Mouse (Mus musculus): ENCODE results near the gene Plcl2.
"Not testable (repeated sequence)": the region's sequence is repeated elsewhere in the genome, so short reads cannot be mapped to it uniquely, and the experiment has no call there.

Plcl2 gene

DNA sequence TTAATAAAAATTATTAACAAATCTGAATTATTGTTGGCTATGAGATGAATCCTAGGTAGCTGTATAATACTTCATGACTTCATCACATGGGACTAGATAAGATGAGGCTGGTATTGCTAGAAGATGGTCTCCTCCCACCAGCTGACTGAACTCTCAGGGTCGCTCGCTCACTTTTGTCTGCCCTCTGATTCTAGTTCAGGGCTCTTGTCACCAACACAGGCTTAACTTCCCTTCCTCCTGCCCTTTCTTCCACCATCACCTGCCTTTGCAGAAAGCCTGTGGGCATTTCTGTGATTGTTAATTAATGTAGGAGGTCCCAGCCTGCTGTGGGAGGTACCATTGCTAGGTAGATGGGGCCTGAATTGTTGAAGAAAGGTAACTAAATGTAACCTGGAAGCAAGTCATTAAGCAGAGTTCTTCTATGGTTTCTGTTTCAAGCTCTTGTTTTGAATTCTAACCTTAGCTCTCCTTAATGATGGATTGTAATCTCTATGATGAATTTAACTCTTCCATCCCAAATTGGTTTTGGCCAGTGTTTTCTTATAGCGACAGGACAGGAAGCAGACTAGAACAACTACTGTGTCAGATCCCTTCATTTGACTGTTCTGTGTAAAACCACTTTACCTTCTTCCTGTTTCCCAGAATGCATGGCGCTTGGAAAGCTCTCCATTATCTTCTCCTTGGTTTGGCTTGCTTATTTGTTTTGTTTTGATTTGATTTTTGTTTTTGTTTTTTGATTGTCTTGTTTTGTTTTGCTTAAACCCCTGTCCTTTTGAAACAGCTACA is 27.4 kb downstream of the Plcl2 start:
- DNase-seq: no peak

DNA sequence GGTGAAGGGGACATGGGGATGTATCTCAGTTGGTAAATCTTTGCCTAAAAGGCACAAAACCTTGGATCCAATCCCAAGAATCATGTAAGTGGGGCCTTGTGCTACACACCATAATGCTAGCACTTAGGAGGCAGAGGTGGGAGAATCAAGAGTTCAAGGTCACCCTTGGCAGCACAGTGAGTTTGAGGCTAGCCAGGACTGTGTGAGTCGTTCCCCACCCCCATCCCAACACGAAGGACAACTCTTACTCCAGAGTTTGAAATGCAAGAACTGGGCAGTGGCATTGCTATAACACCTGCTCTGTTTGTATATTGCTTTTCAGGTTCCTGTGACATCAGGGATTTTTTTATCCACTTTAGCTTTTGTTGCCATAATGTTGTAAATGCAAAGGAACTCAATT is 28.6 kb downstream of the Plcl2 start:
- no peak for DNase-seq

DNA sequence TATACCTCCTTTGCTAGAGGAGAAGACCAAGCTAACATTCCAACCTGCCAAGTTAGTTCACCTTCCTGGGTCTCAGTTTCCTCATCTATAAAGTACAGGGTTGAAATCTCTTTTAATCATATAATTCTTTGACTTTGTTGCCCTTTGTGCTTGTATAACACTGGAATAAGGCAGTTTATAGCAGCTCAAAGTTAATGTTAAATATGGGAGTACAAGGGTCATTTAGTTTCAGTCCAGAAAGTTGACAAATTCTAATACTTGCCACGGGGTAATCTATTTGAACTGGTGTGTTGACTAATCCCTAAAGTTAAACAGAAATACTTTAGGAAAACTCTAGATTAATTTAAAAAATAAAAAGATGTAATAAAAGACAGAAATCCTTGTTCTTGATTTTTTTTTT is 35.7 kb downstream of the Plcl2 start:
- DNase-seq: no peak

DNA sequence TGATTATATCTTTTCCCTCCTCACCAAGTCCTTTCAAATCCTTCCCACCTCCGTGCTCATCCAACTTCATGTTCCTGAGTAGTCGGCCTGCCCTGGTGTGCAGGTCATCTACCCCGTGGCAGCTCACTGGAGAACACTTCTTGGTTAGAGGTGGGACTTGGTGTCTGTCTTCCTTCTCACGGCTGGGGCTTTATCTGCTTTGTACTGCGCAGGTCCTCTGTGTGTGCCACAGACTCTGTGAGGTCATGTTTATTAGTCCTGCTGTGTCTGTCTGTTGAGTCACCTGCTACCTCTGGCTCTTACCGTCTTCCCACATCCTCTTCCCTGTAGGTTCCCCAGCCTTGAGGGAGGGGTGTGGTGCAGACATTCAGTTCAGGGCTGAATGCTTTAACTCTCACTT is 36.1 kb downstream of the Plcl2 start:
- peak; percentile 25 to 33 for DNase-seq

DNA sequence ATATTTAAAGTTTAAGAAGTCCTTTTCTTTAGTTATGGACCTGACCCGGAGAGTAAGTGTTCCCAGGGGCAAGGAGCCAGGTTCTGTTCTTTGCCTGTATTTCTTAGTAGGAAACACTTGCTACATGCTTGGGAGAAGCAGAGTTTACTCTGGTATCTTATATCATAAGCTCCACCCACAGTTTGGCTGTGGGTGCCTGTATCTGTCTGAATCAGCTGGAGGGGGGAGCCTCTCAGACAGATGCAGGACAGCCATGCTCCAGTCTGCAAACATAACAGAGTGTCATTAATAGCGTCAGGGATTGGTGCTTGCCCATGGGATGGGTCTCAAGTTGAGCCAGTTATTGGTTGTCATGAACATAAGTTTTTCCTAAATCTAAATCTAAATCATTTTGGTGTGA is 42.9 kb downstream of the Plcl2 start:
- no peak for DNase-seq

DNA sequence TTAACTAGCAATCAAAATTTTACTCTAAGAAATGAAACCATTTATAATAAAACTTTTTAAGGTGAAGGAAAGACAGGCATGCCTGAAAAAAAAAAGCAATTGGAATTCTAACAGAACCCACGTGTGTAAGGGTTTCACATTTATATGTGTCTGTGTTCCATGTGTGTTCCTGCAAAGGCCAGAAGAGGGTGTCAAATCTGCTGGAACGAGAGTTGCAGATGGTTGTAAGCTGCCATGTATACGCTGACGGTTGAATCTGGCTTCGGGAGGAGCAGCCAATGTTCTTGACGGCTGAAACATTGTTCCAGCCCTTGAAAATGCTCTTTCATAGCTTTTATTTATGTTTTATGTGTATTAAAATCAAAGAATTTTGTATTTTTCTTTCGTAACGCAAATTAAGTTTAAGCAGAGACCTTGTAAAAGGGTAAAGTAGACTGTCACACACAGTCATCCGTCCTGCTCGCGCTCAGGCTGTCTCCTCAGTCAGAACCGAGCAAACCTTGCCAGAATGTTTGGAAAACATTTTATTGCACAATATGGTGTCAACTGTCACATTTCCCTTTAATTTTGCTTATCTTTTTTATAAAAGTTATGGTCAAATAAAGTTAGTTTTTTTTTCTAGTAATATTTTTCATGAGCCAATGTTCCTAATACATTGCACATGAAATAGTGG is 48.5 kb downstream of the Plcl2 start:
- peak; percentile 27 to 34 for DNase-seq

DNA sequence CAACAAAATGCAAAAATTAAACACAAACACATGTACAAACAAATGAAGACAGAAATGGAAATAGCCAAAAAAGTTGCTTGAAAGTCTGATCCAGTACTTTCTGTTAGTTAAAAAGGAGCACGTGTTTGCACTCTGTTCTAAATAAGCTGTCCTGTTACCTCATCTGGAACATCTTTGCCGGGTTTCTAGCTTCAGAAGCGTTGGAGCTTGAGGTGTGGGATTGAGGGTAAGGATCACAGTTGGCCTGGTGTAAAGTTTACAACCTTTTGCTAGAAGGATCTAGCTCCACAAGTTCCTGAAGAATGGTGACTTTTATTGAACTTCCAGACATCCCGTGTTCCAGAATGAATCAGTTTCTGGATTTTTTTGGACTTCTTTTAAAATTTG is 49.0 kb downstream of the Plcl2 start:
- no peak for DNase-seq

DNA sequence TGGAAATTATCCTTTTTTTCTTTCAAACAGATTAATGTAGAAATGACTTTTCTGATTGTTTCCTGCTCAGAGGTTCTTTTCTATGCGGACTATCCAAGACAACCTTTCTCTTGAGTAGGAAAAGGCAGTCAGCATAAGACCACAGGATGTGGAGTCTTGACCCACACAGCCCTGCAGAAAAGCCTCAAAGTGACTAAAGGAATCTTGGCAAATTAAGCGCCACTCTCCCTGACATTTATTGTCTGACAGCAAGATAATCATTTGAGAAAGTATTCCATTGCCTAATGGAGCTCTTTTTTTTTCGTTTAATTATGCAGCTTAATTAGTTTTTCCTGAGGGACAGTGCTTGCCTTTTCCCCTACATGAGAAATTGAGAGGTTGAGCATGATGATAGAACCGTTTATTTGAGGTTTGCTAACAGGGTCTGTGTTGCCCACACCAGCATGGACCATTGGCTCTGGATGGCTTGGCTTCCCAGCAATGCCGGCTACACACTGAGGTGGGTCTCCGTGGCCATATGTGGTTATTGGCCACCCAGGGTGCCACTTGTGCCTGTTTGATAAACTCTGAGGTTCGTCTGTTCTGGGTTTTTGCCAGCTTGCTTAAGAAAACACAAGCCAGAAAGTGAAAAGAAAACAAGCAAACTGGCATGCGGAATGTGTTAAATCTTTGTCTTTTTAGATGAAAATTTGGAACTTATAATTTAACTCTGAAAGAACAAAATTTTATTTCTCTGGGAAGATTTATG is 56.3 kb downstream of the Plcl2 start:
- peak; percentile 44 to 57 for DNase-seq

DNA sequence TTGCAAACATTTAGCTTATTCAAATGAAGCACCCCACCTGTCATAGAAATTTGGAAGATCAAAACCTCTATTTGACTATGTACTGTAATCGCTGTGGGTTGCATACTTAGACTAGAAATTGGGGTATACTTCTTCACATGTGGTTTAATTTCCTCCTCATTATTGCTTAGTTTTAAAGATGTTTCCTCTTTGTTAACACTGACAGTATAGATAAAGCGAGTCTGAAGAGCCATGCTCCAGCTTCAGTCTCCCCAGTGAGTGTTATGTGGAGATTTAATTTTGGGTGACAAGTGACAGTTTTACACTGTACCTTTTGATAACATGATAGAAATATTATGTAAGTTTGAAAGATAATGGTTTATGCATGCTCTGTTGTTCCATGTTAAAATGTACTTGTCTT is 59.6 kb downstream of the Plcl2 start:
- no peak for DNase-seq

DNA sequence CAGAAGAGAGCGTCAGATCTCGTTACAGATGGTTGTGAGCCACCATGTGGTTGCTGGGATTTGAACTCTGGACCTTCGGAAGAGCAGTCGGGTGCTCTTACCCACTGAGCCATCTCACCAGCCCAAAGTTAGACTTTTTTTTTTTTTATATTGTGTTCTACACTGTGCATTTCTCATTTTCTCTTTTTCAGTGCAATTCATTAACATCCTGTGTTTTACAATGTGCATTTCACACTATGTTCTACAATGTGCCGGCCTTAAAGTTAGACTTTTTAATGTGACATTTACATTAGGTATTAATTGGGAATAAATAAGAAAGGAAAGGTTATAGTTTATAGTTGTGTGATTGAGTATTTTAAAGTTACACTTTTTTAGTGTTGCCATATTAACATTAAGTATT is 61.0 kb downstream of the Plcl2 start:
- not testable (repeated sequence) for DNase-seq

DNA sequence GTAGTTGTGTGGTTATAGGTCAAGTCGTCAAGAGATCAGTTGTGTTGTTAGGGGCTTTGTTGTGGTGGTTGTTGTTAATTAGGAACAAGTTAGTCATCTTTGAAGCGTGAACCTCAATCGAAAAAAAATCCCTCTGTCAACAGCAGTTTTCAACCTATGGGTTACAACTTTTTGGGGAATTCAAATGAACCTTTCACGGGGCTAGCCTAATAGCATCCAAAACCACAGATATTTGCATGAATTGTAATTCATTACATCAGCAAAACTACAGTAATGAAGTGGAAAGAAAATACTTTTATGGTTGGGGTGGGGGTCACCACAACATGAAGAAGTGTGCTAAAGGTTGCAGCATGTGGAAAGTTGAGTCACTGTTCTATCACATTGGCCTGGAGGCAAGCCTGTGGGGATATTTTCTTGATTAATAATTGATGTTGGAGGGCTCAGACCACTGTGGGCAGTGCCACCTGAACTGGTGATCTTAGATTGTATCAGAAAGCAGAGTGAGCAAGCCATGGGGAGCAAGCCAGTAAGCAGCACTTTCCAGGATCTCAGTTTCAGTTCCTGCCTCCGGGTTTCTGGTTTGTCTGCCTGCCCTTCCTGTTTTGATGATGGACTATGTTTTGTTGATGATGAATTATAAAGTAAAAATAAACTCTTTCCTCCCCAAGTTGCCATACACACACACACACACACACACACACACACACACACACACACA is 61.6 kb downstream of the Plcl2 start:
- DNase-seq: no peak

DNA sequence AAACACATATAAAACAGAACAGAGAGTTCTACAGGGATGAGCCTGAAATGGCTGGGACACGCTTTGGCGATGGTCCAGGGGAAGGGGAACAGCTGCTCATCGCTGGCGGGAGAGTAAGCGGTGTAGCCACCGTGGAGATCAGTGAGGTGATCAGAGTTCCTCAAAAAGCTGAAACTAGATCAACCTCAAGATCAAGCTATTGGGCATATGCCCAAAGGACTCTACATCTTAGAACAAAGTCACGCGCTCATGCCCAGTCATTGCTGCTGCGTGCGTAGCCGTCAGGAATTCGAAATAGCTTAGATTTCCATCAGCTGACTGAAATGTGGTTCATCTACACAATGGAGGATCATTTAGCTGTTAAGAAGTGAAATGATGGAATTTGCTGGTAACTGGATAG is 65.0 kb downstream of the Plcl2 start:
- DNase-seq: peak; percentile 86 to 89

DNA sequence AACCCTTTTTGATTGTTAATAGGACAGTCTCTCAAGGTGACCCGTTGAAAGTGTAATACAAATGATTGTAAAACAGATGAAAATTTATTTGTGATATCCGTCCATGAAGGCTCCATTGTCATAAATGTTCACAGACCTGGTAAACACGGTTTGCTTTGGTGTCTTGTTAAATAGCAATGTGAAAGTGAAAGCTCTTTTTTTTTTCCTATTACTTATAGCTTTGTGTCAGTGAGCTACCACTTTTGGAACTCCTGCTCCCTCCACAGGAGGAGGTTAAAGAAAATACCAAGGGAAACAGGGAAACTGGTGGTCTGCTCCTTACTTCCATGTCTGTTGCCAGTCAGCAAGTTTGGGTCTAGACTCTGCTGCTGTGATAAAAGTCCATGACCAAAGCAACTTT is 71.2 kb downstream of the Plcl2 start:
- no peak for DNase-seq

DNA sequence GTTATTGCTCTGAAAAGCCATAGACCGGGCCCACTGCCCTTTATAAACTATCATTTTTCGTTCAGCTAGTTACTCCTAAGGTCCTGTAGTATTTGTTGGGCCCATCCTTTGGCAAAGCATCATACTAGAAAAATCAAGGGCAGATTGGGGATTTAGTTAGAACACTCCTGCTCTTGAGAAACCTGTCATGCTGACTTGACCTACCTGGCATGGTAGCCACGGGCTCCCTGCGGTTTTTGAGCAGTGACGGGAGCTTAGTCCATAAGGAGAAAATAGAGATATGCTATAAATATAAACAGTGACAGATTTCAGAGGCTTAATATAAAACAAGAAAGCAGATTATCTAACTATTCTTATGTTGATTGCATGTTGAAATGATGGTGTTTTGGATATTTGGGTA is 77.6 kb downstream of the Plcl2 start:
- peak; percentile 80 to 86 for DNase-seq

DNA sequence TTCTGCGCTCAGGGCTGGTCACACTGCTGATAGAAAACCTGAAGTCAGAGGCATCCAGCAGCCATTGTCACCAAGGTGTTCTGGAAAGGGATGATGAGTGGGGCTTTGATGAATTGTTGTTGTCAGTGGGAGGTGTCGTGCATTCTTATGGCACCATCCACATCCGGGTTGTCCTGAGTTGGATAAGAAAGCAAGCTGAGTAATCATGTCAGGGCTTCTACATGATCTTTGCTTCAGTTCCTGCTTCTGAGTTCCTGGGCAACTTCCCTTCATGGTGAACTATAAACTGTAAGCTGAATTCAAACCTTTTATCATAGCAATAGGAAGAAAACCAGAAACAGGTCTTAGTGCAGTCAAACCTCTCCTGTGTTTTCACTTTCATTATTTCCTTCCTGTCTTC is 78.7 kb downstream of the Plcl2 start:
- DNase-seq: no peak

DNA sequence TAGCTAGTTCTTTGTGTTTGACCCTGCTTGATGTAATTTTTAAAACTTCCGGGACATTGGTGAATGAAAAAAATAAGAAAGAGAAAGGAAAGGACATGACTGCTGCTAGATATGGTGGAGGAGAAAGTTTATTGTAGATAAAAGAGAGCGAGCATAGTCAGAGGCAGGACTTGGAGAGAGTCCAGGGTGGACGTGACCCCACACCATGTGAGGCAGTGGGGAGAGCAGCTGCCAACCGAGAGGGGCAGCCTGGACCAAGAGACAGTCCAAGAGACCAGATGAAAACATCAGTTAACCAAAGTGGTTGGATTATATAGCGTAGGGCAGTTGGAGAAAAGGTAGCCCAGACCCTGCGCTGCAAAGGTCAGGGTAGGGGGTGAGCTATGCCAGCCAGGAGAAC is 91.0 kb downstream of the Plcl2 start:
- DNase-seq: no peak

DNA sequence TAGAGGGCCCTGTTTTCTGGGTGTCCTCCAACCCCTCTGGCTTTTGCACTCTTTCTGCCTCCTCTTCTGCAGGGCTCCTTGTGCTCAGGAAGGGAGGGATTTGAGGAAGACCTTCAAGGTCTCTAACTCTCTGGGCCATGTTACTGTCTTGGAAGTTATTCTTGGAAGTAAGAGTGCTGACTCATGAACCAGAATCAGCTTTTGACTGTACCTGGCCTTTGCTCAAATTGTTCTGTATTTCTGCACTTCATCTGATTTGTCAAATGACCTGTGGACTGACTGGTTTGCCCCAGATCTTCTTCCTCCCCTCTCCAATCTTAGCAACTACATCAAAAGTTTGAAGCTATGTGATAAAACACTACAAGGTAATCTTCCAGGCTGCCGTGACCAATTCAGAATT is 91.5 kb downstream of the Plcl2 start:
- DNase-seq: no peak

DNA sequence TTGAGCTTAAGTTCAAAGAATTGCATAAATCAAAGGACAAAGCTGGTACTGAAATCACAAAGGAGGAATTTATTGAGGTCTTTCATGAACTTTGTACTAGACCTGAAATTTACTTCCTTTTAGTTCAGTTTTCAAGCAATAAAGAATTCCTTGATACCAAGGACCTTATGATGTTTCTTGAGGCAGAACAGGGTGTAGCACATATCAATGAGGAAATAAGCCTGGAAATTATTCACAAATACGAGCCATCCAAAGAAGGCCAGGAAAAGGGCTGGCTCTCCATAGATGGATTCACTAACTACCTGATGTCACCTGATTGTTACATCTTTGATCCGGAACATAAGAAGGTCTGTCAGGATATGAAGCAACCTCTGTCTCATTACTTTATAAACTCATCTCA is 97.7 kb downstream of the Plcl2 start:
- no peak for DNase-seq

DNA sequence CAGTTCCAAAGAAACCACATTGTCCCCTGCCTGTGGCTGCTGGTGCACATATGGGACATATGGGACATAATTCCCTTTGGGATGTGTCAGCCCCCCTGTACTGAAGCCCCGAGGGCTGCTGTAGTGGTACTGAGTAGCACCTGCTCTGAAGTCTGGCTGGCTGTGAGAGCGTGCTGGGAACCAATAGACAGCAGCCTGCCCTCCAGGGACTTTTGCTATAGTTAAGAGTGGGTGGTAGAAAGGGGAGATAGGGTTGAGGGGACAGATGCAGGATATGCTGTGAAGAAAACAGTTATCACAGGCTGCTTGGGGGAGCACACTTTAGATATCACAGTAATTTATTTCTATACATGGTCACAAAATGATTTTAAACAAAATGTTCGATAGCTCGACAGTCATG is 100.7 kb downstream of the Plcl2 start:
- no peak for DNase-seq

DNA sequence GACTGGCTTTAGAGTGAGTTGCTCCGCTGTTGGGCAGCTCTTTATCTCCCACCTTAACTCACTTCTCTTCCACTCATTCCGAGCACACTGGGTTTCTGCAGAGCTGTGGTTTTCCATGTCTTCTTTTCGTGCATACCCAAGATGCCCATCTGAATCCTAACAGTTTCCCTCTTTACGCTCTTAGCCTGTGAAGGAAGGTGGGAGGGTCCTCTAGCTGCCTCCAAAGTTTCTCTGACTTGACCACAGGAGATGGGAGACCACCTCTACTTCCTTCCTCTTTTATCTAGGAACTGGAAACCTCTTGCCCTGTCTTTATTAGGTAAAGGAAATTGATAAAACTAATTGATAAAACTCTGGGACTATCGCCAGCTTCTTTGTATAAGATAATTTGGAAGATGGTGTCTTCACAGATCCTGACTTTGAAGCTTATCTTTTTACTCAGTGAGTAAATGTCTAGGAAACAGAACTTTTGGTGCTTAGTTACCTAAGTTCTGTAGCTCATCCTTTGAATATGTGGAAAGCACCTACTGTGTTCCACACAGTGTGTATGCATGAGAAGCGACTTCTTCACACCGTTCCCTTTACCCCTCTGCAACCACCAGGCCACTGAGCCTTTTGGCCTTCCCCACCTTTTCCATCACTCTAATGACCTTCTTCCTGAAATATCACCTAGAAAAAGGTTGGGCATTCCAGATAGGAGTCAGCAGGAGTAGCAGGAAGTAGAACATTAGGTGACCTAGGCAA is 111.8 kb downstream of the Plcl2 start:
- no peak for DNase-seq

DNA sequence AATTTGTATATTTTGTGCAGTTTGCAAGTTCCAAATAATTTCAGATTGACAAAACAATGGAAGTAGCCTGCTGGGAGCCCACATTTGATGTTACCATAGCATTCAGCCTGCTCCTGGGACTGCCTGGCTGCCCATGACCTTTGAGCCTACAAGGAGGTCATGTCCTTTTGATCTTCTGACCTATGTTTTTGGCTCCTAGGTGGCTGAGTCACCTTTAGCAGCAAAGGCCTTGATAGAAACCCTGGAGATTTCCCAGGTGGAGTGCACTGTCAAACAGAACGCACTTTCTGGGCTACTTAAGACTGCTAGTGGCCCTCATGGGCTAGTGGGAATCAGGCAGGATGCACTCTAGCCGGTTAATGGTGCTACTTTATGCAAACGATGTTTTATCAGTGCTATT is 112.8 kb downstream of the Plcl2 start:
- no peak for DNase-seq

DNA sequence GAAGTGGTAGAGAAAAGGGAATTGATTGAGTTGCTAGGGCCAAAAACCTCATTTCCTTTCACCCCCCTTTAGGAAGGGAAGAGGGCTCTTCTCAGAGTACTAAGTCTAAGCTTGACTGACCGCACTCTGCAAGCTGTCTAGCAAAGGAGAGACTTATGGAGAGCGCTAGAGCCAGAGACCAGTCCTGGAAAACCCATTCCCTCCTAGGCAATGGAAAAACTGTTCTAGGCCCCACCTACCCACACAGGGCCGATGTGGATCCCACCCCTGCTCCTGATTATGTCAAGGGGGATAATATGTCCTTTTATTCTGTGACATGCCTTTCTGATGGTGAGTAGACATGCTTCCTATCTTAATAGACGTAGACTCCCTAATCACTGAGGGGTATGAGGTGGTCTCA is 116.4 kb downstream of the Plcl2 start:
- DNase-seq: no peak

DNA sequence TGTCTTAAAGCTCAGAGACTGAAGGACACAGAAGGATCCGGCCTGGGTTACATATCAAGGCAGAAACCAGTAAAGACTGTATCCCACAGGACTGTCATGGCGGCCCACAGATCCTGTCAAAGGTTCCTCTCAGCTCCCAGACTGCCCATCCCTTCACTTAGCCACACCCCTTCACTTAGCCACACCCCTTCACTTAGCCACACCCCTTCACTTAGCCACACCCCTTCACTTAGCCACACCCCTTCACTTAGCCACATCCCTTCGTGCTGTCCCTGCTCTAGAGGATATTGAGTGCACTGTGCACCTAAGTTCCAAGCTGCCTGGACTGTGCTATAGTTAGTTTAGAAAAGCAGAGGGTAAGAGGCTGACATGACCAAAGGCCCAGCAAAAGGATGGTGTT is 118.5 kb downstream of the Plcl2 start:
- no peak for DNase-seq
